Mouse (Mus musculus): ENCODE measurements around the gene AI593442.

DNA sequence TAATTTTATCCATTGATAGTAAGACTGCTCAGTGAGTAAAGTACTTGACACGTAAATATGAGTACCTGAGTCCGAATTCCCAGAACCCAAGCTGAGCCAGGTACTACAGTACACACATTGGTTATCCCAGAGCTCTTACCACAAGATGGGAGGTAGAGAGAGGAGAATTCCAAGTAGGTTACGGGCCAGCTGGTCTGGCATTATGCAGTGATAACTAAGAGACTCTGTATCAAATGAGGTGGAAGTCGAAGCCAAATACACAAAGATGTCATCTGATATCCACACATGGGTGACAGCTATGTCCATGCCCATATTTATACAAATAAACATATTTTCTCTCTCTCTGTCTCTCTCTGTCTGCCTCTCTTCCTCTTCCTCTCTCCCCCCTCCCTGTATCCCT lies 35.4 kb downstream of the AI593442 start:
- TF ChIP-seq POLR2A (IDR thresholded peaks at IDR 0.05; ENCODE audit: low read depth, low read length) (no peak), CTCF (IDR thresholded peaks at IDR 0.05; ENCODE audit: borderline replicate concordance, insufficient read depth, low read length) (no peak)
